Mouse (Mus musculus) small intestine, adult 2 months (tissue): ENCODE results near the gene Gm17455.

ENCODE experiments used
- CTCF ChIP-seq: fragments of 200-500 bp; IDR thresholded peaks from 2 replicates; pipeline ENCODE4 v1.5.1; 2012; ENCODE audit warnings: low read depth, mild to moderate bottlenecking, control low read depth, inconsistent platforms, low read length, moderate library complexity, mixed read lengths; ENCODE audit not compliant: insufficient replicate concordance, insufficient read length; ENCODE audit errors: extremely low read depth
- POLR2A ChIP-seq: fragments of 200-500 bp; IDR thresholded peaks from 2 replicates; pipeline ENCODE4 v1.6.1; 2012; ENCODE audit warnings: low read depth, mild to moderate bottlenecking, control low read depth, inconsistent platforms, low read length, moderate library complexity

DNA sequence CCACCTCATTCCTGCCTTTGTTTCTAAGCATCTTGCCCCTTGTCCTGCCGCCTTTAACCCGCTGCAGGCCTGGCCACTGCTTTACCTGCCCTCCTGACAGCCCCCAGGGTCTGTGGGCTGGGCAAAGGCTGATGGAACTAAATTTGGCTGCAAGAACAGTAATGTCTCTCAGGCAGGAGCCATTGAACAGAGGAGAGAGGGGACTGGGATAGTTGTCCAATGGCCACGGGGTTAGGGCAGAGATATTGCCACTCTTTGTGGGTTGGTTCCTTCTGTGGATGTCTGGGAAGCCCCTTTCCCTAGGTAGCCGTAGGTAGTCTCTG is 45.6 kb upstream of the Gm17455 start:
- TF ChIP-seq CTCF (no peak), POLR2A (no peak)
